Mouse (Mus musculus) intestine, embryonic 15.5 days (tissue): Measurements from ENCODE around the gene A930033H14Rik. TPM values are rescaled to one million over a fixed set of nuclear protein-coding genes. Genes with fewer than 3 reads are reported as not detected.

Source experiments
- polyA plus RNA-seq: library from polyadenylated mRNA; unstranded; fragments of >200 nt; fragmentation: Nextera tagmentation; extraction: Ambion mirVana; gene quantifications from 2 replicates; pipeline ENCODE4 v1.2.1, GENCODE M21; 2015

Gene A930033H14Rik
- polyA plus RNA-seq, 1 experiment from 2014 or later: 1.8 TPM

Other genes with a start within 250 kb of the A930033H14Rik start
- gene Rhobtb1, start 61.7 kb downstream of the A930033H14Rik start, polyA plus RNA-seq: 19.6 and 20.8 TPM in 2 replicates
- 414 and 444 TPM in 2 replicates for gene Cdk1, start 139.8 kb upstream of the A930033H14Rik start, polyA plus RNA-seq
- 21.5 and 21.9 TPM in 2 replicates for gene Ank3, start 185.7 kb upstream of the A930033H14Rik start, polyA plus RNA-seq